Mouse (Mus musculus) liver, postnatal 0 days (tissue): ENCODE measurements around the gene Syt7. TPM values are rescaled to one million over a fixed set of nuclear protein-coding genes. Genes with fewer than 3 reads are reported as not detected.

Experiments
- ATAC-seq: fragments of 200-750 bp; cut with Nextera tagmentation; 2 replicates; pipeline ENCODE4 v1.8.0; 2017; ENCODE audit warnings: mild to moderate bottlenecking, moderate library complexity
- DNase-seq: peaks from one replicate; pipeline ENCODE4 v3.0.0-alpha.2; 2016
- H3K27ac ChIP-seq: fragments of 300-500 bp; sonication (generic); 2 replicates; pipeline ENCODE4 v1.5.1; 2014; ENCODE audit warnings: antibody characterized with exemption, moderate library complexity, mild to moderate bottlenecking, low read depth
- H3K27me3 ChIP-seq: fragments of 300-500 bp; sonication (generic); 2 replicates; pipeline ENCODE4 v1.6.1; 2014; ENCODE audit warnings: low read length, control low read depth, mixed read lengths; ENCODE audit not compliant: insufficient read depth
- H3K36me3 ChIP-seq: fragments of 300-500 bp; sonication (generic); replicated peaks from 2 replicates; pipeline ENCODE4 v1.6.1; 2014; ENCODE audit warnings: mild to moderate bottlenecking, control low read depth, low read length, moderate library complexity, mixed read lengths; ENCODE audit not compliant: insufficient read depth
- H3K4me1 ChIP-seq: fragments of 300-500 bp; sonication (generic); 2 replicates; pipeline ENCODE4 v1.6.1; 2014; ENCODE audit warnings: antibody characterized with exemption, mild to moderate bottlenecking, control low read depth; ENCODE audit not compliant: insufficient read depth
- H3K4me2 ChIP-seq: fragments of 300-500 bp; sonication (generic); 2 replicates; pipeline ENCODE4 v1.6.1; 2014; ENCODE audit warnings: low read depth, mild to moderate bottlenecking, low read length, moderate library complexity, mixed read lengths
- H3K4me3 ChIP-seq: fragments of 300-500 bp; sonication (generic); 2 replicates; pipeline ENCODE4 v1.5.1; 2014; ENCODE audit warnings: low read depth, low read length
- H3K9ac ChIP-seq: fragments of 300-500 bp; sonication (generic); replicated peaks from 2 replicates; pipeline ENCODE4 v1.6.1; 2014; ENCODE audit warnings: mild to moderate bottlenecking, moderate library complexity
- H3K9me3 ChIP-seq: fragments of 300-500 bp; sonication (generic); 2 replicates; pipeline ENCODE4 v1.6.1; 2016; ENCODE audit warnings: mild to moderate bottlenecking, control low read depth, low read length, mixed read lengths
- CTCF ChIP-seq: sonication (generic); IDR thresholded peaks from 2 replicates; pipeline ENCODE4 v1.5.1; 2016; ENCODE audit warnings: antibody characterized with exemption, low read depth
- EP300 ChIP-seq: IDR thresholded peaks from 2 replicates; pipeline ENCODE4 v1.6.1; 2016; ENCODE audit warnings: antibody characterized with exemption, low read depth, mild to moderate bottlenecking
- WGBS: fragments of 180-500 bp; shearing (Covaris S2); extraction: QIAGEN DNeasy Blood & Tissue Kit; methylation state at CpG from one replicate; pipeline ENCODE4 v1.1.7; 2014; ENCODE audit not compliant: insufficient replicate concordance; 5-methylcytosine and 5-hydroxymethylcytosine counted together
- polyA plus RNA-seq: library from polyadenylated mRNA; unstranded; fragments of >200 nt; fragmentation: Nextera tagmentation; extraction: Ambion mirVana; gene quantifications from 2 replicates; pipeline ENCODE4 v1.2.1, GENCODE M21; 2015

Gene Syt7
- polyA plus RNA-seq, 1 experiment from 2014 or later = 0.04 TPM

- no peaks in the 10 kb centered on the region for H3K36me3 ChIP-seq
- H3K4me2 ChIP-seq = no peak overlapping the region
- no peak overlapping the region for H3K9ac ChIP-seq
- H3K27me3 ChIP-seq = no peaks in the 10 kb centered on the region; the same call in 1 of the 2 replicates
- no peak overlapping the region for H3K4me3 ChIP-seq
- 59% methylated on average over 5 of the region's 5 CpGs for WGBS
- ATAC-seq (no peak), DNase-seq (no peak)
- H3K9me3 ChIP-seq = no peaks in the 10 kb centered on the region
- H3K4me1 ChIP-seq = no peaks in the 10 kb centered on the region
- TF ChIP-seq EP300 (no peak), CTCF (no peak)
- no peak overlapping the region for H3K27ac ChIP-seq
These were observed 26.6 kb downstream of the Syt7 start for GRCm38 (mm10) chr19:10415508-10415907.

DNA sequence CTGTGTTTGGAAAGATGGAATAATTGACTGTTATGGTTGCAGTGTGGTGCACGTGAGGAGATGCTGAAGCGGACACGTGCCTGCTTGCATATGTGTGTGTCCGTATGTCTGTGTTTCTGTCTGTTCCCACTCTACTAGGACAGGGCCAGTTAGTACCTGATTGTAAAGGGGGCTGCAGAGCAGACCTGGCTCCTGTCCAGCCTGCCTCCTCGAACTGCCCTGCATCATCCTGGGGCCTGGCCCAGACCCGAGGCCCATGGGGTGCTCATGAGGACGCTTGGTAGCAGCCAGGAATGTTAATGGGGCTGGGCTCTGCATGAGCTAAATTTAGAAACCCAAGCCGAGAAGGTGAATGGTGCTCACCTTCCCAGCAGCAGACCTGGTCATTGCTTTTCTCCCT lies 28.0 kb downstream of the Syt7 start:
- Histone ChIP-seq H3K4me1 (no peaks in the 10 kb centered on the region), H3K9ac (no peak overlapping the region), H3K36me3 (no peaks in the 10 kb centered on the region), H3K4me2 (no peak overlapping the region), H3K4me3 (no peak overlapping the region), H3K27ac (no peak overlapping the region), H3K27me3 (peaks cover 5% of the 10 kb centered on the region), H3K9me3 (no peaks in the 10 kb centered on the region)
- TF ChIP-seq CTCF = no peak
- no peak for TF ChIP-seq EP300
- no peak for ATAC-seq
- WGBS = 64% methylated on average over 8 of the region's 8 CpGs
- DNase-seq = no peak

- Histone ChIP-seq H3K9ac (no peak overlapping the region), H3K9me3 (no peaks in the 10 kb centered on the region), H3K27me3 (peaks cover 10% of the 10 kb centered on the region), H3K36me3 (no peaks in the 10 kb centered on the region), H3K4me3 (no peak overlapping the region), H3K27ac (no peak overlapping the region), H3K4me1 (no peaks in the 10 kb centered on the region), H3K4me2 (no peak overlapping the region)
- no peak for TF ChIP-seq CTCF
- TF ChIP-seq EP300 = no peak
- 68% methylated on average over 12 of the region's 12 CpGs for WGBS
- DNase-seq (no peak), ATAC-seq (no peak)
These were observed 28.5 kb downstream of the Syt7 start for GRCm38 (mm10) chr19:10417436-10417835.

GRCm38 (mm10) chr19:10421986-10422976 lies 33.4 kb downstream of the Syt7 start:
- Histone ChIP-seq H3K9me3 (no peaks in the 10 kb centered on the region), H3K27me3 (peaks cover 21% of the 10 kb centered on the region), H3K9ac (no peak overlapping the region), H3K27ac (no peak overlapping the region), H3K36me3 (no peaks in the 10 kb centered on the region), H3K4me3 (no peak overlapping the region), H3K4me1 (no peaks in the 10 kb centered on the region), H3K4me2 (no peak overlapping the region)
- DNase-seq = no peak
- no peak for ATAC-seq
- WGBS = 7% methylated on average over 50 of the region's 53 CpGs
- no peak for TF ChIP-seq EP300
- TF ChIP-seq CTCF = no peak

DNA sequence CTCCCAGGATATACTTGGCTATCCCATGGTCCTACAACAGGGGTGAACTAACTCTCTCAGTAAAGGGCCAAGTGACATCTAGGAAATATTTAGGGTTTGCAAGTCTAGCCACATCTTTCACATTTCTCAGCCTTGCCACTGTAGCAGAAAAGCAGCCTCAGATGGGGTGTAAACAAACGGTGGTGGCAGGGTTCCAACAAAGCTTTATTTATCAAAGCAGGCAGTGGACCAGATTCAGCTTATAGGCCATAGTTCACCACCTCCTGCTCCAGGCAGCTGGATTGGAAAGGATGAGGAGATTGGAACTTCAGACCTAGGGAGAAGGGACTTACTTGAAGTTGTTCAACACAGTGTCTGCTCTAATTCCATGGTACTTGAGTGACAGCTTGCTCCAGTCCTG lies 35.9 kb downstream of the Syt7 start:
- H3K4me3 ChIP-seq = no peak overlapping the region
- no peak overlapping the region for H3K9ac ChIP-seq
- H3K36me3 ChIP-seq = no peaks in the 10 kb centered on the region
- peaks cover 21% of the 10 kb centered on the region for H3K27me3 ChIP-seq
- WGBS = 63% methylated on average over 1 of the region's 1 CpGs
- DNase-seq = no peak
- ATAC-seq = no peak
- no peaks in the 10 kb centered on the region for H3K4me1 ChIP-seq
- no peaks in the 10 kb centered on the region for H3K9me3 ChIP-seq
- H3K27ac ChIP-seq = no peak overlapping the region
- H3K4me2 ChIP-seq = no peak overlapping the region
- TF ChIP-seq CTCF = no peak
- TF ChIP-seq EP300 = no peak

GRCm38 (mm10) chr19:10425484-10426270 lies 36.8 kb downstream of the Syt7 start:
- no peak overlapping the region for H3K27ac ChIP-seq
- TF ChIP-seq CTCF = no peak
- no peak for TF ChIP-seq EP300
- H3K9ac ChIP-seq = no peak overlapping the region
- peaks cover 21% of the 10 kb centered on the region for H3K27me3 ChIP-seq
- ATAC-seq = no peak
- H3K9me3 ChIP-seq = no peaks in the 10 kb centered on the region
- WGBS = 44% methylated on average over 8 of the region's 13 CpGs
- no peaks in the 10 kb centered on the region for H3K36me3 ChIP-seq
- H3K4me2 ChIP-seq = no peak overlapping the region
- H3K4me1 ChIP-seq = no peaks in the 10 kb centered on the region
- no peak for DNase-seq
- no peak overlapping the region for H3K4me3 ChIP-seq
